Mouse (Mus musculus): ENCODE measurements around the gene Prune2. TPM values are rescaled to one million over a fixed set of nuclear protein-coding genes. Genes with fewer than 3 reads are reported as not detected.

Gene Prune2
- polyA plus RNA-seq, 1 experiment = 0.48 TPM

DNA sequence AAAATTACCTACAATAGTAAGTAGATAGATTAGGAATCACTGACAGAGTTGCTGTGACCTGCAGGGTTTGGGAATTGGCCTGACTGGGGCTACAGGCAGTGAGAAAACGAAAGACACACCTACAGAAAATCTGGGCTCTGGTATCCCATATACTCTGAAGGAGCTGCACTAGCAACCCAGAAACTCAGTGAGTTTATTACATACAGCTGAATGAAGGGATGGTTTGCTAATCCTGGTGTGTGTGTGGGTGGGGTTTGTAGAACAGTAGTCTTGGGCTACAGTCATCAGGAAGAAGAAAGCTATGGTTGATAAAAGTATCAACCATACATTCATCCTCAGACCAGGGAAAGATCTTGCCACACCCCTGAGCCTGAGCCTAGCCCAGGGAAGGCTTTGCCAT lies 285.3 kb downstream of the Prune2 start:
- Histone ChIP-seq H3K4me1 (ENCODE audit: control insufficient read depth, insufficient read depth, low read length) (no peaks in the 10 kb centered on the region), H3K27me3 (replicated peaks; ENCODE audit: control insufficient read depth, insufficient read depth, low read length) (no peaks in the 10 kb centered on the region), H3K36me3 (ENCODE audit: control insufficient read depth, insufficient read depth, low read length) (no peaks in the 10 kb centered on the region), H3K4me3 (ENCODE audit: insufficient read depth, low read depth, low read length) (no peak overlapping the region), H3K27ac (ENCODE audit: insufficient read depth, low read depth, low read length) (no peak overlapping the region)
- no peak for TF ChIP-seq CTCF (conservative IDR thresholded peaks at IDR 0.05; ENCODE audit: insufficient read depth, insufficient read length, low read depth, low read length)
- no peak for TF ChIP-seq POLR2A (IDR thresholded peaks at IDR 0.05; ENCODE audit: low read depth, low read length)
- 96% methylated on average over 1 of the region's 1 CpGs for WGBS
- DNase-seq = no peak

DNA sequence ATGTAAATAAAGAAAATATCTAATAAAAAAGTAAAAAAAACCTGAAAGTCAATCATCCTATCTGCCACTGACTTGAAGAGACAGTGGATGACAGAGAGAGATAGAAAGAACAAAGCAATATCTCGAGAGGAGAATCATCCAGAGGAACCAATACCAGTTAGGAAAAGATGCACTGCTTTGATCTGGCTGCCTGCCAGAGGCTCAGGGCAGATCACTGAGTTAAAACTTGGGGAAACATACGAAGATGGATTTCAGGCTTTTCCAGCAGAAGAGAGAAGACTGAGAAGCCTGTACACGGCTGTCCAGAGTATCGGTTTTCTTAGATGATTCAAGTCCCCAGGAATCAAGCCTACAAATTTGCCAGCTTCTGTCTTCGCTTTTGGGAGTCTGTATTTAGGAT lies 287.0 kb downstream of the Prune2 start:
- no peak for TF ChIP-seq CTCF (conservative IDR thresholded peaks at IDR 0.05; ENCODE audit: insufficient read depth, insufficient read length, low read depth, low read length)
- no peak for TF ChIP-seq POLR2A (IDR thresholded peaks at IDR 0.05; ENCODE audit: low read depth, low read length)
- H3K4me1 ChIP-seq (ENCODE audit: control insufficient read depth, insufficient read depth, low read length) = no peaks in the 10 kb centered on the region
- WGBS = 74% methylated on average over 5 of the region's 5 CpGs
- DNase-seq = no peak
- H3K27ac ChIP-seq (ENCODE audit: insufficient read depth, low read depth, low read length) = no peak overlapping the region
- H3K27me3 ChIP-seq (replicated peaks; ENCODE audit: control insufficient read depth, insufficient read depth, low read length) = no peaks in the 10 kb centered on the region
- no peak overlapping the region for H3K4me3 ChIP-seq (ENCODE audit: insufficient read depth, low read depth, low read length)
- no peaks in the 10 kb centered on the region for H3K36me3 ChIP-seq (ENCODE audit: control insufficient read depth, insufficient read depth, low read length)

DNA sequence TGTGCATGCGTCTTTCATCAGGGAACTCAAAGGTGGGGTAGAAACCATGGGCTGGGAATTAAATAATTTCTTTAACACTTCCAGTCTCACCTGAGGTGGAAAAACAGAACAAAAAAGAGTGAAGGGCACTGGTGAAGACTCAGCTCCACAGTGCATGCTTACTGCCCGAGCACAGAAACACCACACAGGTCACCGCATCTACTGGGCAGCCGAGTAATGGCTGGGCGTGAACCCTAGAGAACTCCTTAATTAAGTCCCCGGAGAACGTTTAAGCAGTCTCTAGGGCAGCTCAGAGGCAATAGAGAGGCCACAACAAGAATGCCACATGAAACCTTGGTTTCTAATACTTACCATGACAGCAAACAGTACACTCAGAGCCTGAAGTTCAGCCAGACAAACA lies 288.6 kb downstream of the Prune2 start:
- TF ChIP-seq POLR2A (IDR thresholded peaks at IDR 0.05; ENCODE audit: low read depth, low read length) (no peak), CTCF (conservative IDR thresholded peaks at IDR 0.05; ENCODE audit: insufficient read depth, insufficient read length, low read depth, low read length) (no peak)

GRCm38 (mm10) chr19:17247352-17247925 lies 291.5 kb downstream of the Prune2 start:
- no peak overlapping the region for H3K27ac ChIP-seq (ENCODE audit: insufficient read depth, low read depth, low read length)
- no peaks in the 10 kb centered on the region for H3K36me3 ChIP-seq (ENCODE audit: control insufficient read depth, insufficient read depth, low read length)
- TF ChIP-seq POLR2A (IDR thresholded peaks at IDR 0.05; ENCODE audit: low read depth, low read length) = no peak
- TF ChIP-seq CTCF (conservative IDR thresholded peaks at IDR 0.05; ENCODE audit: insufficient read depth, insufficient read length, low read depth, low read length) = no peak
- no peaks in the 10 kb centered on the region for H3K4me1 ChIP-seq (ENCODE audit: control insufficient read depth, insufficient read depth, low read length)
- DNase-seq = no peak
- 88% methylated on average over 8 of the region's 8 CpGs for WGBS
- H3K4me3 ChIP-seq (ENCODE audit: insufficient read depth, low read depth, low read length) = no peak overlapping the region
- no peaks in the 10 kb centered on the region for H3K27me3 ChIP-seq (replicated peaks; ENCODE audit: control insufficient read depth, insufficient read depth, low read length)

More for the DNA sequence above, 288.6 kb downstream of the Prune2 start:
- peak; percentile 18 for DNase-seq
- Histone ChIP-seq H3K36me3 (ENCODE audit: control insufficient read depth, insufficient read depth, low read length) (no peaks in the 10 kb centered on the region), H3K4me1 (ENCODE audit: control insufficient read depth, insufficient read depth, low read length) (no peaks in the 10 kb centered on the region), H3K27me3 (replicated peaks; ENCODE audit: control insufficient read depth, insufficient read depth, low read length) (no peaks in the 10 kb centered on the region), H3K4me3 (ENCODE audit: insufficient read depth, low read depth, low read length) (no peak overlapping the region), H3K27ac (ENCODE audit: insufficient read depth, low read depth, low read length) (no peak overlapping the region)
- 61% methylated on average over 7 of the region's 7 CpGs for WGBS

GRCm38 (mm10) chr19:17249691-17250090 lies 293.8 kb downstream of the Prune2 start:
- Histone ChIP-seq H3K27ac (ENCODE audit: insufficient read depth, low read depth, low read length) (no peak overlapping the region; the same call in 1 of the 2 replicates), H3K36me3 (ENCODE audit: control insufficient read depth, insufficient read depth, low read length) (no peaks in the 10 kb centered on the region), H3K4me1 (ENCODE audit: control insufficient read depth, insufficient read depth, low read length) (no peaks in the 10 kb centered on the region), H3K4me3 (ENCODE audit: insufficient read depth, low read depth, low read length) (no peak overlapping the region), H3K27me3 (replicated peaks; ENCODE audit: control insufficient read depth, insufficient read depth, low read length) (no peaks in the 10 kb centered on the region)
- TF ChIP-seq POLR2A (IDR thresholded peaks at IDR 0.05; ENCODE audit: low read depth, low read length) (no peak), CTCF (conservative IDR thresholded peaks at IDR 0.05; ENCODE audit: insufficient read depth, insufficient read length, low read depth, low read length) (no peak)
- DNase-seq = no peak
- 69% methylated on average over 9 of the region's 9 CpGs for WGBS

DNA sequence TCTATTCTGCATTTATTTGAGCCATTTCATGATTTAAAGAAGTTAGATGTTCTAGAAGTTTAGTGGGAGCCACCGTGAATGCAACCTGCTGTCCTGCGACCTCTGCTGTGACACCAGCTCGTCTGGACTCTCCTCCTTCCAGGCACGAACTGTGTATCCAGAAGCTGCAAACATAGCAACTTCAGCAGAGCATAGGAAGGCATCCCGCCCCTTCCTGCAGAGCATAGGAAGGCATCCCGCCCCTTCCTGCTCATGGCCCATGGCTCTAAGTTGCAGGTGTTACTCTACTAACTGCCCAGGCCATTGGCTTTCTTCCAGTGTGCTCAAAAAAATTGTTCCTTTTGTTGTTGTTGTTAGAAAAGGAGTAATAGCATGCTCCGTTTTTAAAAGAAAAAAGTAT lies 294.9 kb downstream of the Prune2 start:
- WGBS = 74% methylated on average over 7 of the region's 7 CpGs
- no peaks in the 10 kb centered on the region for H3K4me1 ChIP-seq (ENCODE audit: control insufficient read depth, insufficient read depth, low read length)
- DNase-seq = no peak
- H3K27ac ChIP-seq (ENCODE audit: insufficient read depth, low read depth, low read length) = no peak overlapping the region
- TF ChIP-seq CTCF (conservative IDR thresholded peaks at IDR 0.05; ENCODE audit: insufficient read depth, insufficient read length, low read depth, low read length) = no peak
- TF ChIP-seq POLR2A (IDR thresholded peaks at IDR 0.05; ENCODE audit: low read depth, low read length) = no peak
- no peak overlapping the region for H3K4me3 ChIP-seq (ENCODE audit: insufficient read depth, low read depth, low read length)
- H3K27me3 ChIP-seq (replicated peaks; ENCODE audit: control insufficient read depth, insufficient read depth, low read length) = no peaks in the 10 kb centered on the region
- H3K36me3 ChIP-seq (ENCODE audit: control insufficient read depth, insufficient read depth, low read length) = no peaks in the 10 kb centered on the region

DNA sequence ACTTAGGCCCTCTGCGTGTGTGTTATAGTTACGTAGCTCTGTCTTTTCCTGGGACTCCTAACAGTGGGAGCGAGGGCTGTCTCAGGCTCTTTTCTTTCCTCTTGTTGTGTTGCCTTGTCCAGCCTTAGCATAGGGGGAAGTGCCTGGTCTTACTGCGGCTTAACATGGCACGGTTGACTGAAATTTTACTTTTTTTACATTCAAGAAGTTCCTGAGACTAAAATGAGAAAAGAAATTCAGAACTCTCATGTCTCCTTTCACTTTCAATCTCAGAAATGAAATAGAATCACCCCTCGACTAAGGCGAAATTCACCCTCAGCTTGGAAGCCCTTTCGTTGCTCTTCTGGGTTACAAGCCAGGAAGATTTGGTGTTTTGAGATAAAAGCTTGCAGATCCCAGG lies 295.5 kb downstream of the Prune2 start:
- Histone ChIP-seq H3K36me3 (ENCODE audit: control insufficient read depth, insufficient read depth, low read length) (no peaks in the 10 kb centered on the region), H3K4me3 (ENCODE audit: insufficient read depth, low read depth, low read length) (no peak overlapping the region), H3K27me3 (replicated peaks; ENCODE audit: control insufficient read depth, insufficient read depth, low read length) (no peaks in the 10 kb centered on the region), H3K4me1 (ENCODE audit: control insufficient read depth, insufficient read depth, low read length) (no peaks in the 10 kb centered on the region), H3K27ac (ENCODE audit: insufficient read depth, low read depth, low read length) (no peak overlapping the region)
- TF ChIP-seq POLR2A (IDR thresholded peaks at IDR 0.05; ENCODE audit: low read depth, low read length) (no peak), CTCF (conservative IDR thresholded peaks at IDR 0.05; ENCODE audit: insufficient read depth, insufficient read length, low read depth, low read length) (no peak)
- DNase-seq = no peak
- WGBS = 82% methylated on average over 8 of the region's 8 CpGs
